In genomic region chr9:122314386-122314785, GRCm38 (mm10) we compare ENCODE assay signal across 25 mouse cellular contexts.
"Had no signal": no experiment of that assay in that cellular context is flagged by ENCODE, and none has a peak within 500 bp of the region (broad histone marks: within the 10 kb centered on the region; RNA-seq: fewer than 3 reads in every experiment).

No protein-coding gene starts in this region.

- H3K4me3 ChIP-seq: heart, embryonic 12.5 days; hindbrain, embryonic 10.5 days; hindbrain, embryonic 12.5 days; intestine, embryonic 15.5 days; layer of hippocampus, adult 2 months; limb, embryonic 10.5 days; limb, embryonic 12.5 days; liver, embryonic 13.5 days; liver, embryonic 15.5 days had no signal

- H3K4me2 ChIP-seq: heart, embryonic 12.5 days; hindbrain, embryonic 12.5 days; hindbrain, embryonic 14.5 days; intestine, embryonic 15.5 days; limb, embryonic 12.5 days; liver, embryonic 13.5 days; liver, embryonic 15.5 days had no signal

- H3K9me3 ChIP-seq: heart, embryonic 12.5 days; hindbrain, embryonic 10.5 days; hindbrain, embryonic 12.5 days; intestine, embryonic 15.5 days; limb, embryonic 10.5 days; limb, embryonic 12.5 days; liver, embryonic 13.5 days; liver, embryonic 15.5 days had no signal

- H3K36me3 ChIP-seq: heart, embryonic 12.5 days; hindbrain, embryonic 10.5 days; hindbrain, embryonic 12.5 days; intestine, embryonic 15.5 days; limb, embryonic 10.5 days; limb, embryonic 12.5 days; liver, embryonic 13.5 days; liver, embryonic 15.5 days had no signal

- H3K27ac ChIP-seq: hindbrain, embryonic 10.5 days; hindbrain, embryonic 12.5 days; hindbrain, embryonic 14.5 days; intestine, embryonic 15.5 days; layer of hippocampus, adult 2 months; limb, embryonic 10.5 days; limb, embryonic 12.5 days; liver, embryonic 13.5 days; liver, embryonic 15.5 days had no signal

- H3K27me3 ChIP-seq: heart, embryonic 12.5 days; hindbrain, embryonic 12.5 days; intestine, embryonic 15.5 days; limb, embryonic 12.5 days; liver, embryonic 13.5 days had no signal

- ATAC-seq: hindbrain, embryonic 16.5 days; inflammation-experienced regulatory T-cells, adult 6 months; intestine, embryonic 15.5 days; intestine, postnatal 0 days; liver, postnatal 0 days had no signal

- H3K9ac ChIP-seq: heart, embryonic 12.5 days; hindbrain, embryonic 12.5 days; hindbrain, embryonic 14.5 days; intestine, embryonic 15.5 days; limb, embryonic 12.5 days; liver, embryonic 13.5 days; liver, embryonic 15.5 days; liver, postnatal 0 days had no signal

- DNase-seq: gastrocnemius, postnatal 14 days; gastrocnemius, postnatal 36 days; heart, postnatal 10 days; heart, postnatal 4 days; kidney, adult 18-20 months; kidney, adult 8-10 months; kidney, postnatal 10 days; kidney, postnatal 25 days; kidney, postnatal 4 days; layer of hippocampus, postnatal 36 days; liver; liver, embryonic 13.5 days; liver, postnatal 0 days had no signal
